Mouse (Mus musculus): ENCODE data around the gene Scn8a.
A peak's percentile ranks its signal among the peaks of the same experiment; 100 is the strongest.

Scn8a gene

DNA sequence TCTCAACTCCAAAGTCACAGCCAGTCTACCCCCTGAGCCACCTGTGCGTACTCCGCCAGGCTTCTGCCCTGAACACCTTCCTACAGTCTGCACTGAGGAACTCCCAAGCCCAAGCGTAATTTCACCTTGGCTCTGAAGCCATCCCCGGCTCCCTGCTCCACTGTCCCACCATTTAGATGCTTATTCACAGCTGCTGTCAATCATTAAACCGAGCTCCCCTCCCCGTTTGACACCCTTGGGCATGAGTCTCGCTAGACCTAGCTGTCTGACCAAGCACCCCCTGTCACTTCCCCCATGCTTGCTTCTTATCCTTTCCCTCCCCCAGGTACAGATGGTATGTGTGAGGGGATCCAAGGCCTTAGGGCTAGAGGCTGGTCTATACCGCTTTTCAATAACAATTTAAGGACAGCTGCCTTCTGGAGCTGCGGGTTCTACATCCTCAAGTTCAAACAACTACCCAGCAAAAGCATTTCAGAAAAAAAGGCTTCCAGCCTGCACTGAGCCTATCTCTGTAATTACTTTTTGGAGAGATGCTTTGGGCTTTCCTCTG, 200.1 kb downstream of the Scn8a start:
- DNase-seq (ENCODE audit: low read depth, low spot score) = no peak

GRCm38 (mm10) chr15:101070762-101071161, 201.1 kb downstream of the Scn8a start:
- DNase-seq (ENCODE audit: low read depth, low spot score) = no peak

DNA sequence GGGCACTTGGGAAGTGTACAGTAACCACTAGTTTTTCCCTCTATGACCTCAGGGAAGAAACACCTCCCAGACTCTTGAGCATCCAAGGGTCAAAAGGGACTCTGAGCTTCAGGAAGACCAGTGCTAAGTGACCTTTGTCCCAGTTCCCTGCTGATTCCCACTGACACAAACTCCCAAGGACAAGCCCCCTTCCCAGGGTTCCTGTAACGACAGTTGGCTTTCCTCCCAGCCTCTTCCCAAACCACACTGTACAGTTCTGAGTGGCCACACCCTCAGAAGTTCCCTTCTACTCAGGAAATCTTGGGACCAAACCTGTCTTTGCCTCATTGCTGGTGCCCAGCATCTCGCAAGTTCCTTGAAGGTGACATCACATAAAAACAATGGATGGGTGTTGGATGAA, 203.1 kb downstream of the Scn8a start:
- peak; percentile 42 for DNase-seq (ENCODE audit: low read depth, low spot score)

GRCm38 (mm10) chr15:101074067-101074466, 204.4 kb downstream of the Scn8a start:
- no peak for DNase-seq (ENCODE audit: low read depth, low spot score)

GRCm38 (mm10) chr15:101075150-101075549, 205.5 kb downstream of the Scn8a start:
- no peak for DNase-seq (ENCODE audit: low read depth, low spot score)

GRCm38 (mm10) chr15:101075656-101076055, 206.0 kb downstream of the Scn8a start:
- no peak for DNase-seq (ENCODE audit: low read depth, low spot score)

DNA sequence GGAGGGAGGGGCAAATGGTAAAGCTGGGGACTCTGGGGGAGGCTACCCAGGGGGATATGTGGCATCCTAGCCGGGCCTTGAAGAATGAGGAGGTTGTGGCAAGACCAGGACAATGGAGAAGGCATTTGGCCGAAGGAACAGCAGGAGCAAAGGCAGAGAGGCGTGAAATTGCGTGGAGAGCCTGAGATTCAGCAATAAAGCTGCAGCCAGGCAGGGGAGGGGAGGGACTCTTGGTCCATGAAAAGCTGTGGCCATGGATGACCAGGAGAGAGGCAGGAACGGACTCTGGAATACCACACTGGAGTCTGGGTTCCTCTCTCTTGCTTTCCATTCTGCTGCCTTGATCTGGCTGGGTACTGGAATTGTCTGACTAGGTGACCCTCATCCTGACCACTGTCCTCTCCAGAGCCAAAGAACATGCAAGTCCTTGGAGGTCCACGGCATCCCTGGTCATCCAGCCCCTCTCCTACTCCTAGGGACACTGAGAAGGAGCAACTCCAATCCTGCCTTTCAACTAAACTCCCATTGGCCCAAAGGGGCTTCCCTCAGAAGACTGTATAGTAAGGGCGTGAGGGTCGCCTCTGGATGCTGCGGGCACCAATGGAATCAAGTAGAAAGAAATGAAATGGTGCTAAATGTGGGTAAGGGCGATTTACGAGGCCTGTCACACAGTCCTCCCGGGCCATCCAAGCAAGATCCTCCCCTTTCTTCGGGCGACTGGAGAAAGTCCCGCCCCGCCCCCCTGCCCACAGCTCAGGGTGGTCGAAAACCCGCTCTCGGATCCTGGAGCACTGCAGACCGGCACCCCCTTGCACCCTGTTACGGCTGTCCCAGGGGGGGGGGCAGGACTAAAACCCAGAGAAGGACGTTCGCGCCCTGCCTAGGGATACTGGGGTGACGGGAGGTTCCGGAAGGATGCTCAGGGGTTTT, 206.7 kb downstream of the Scn8a start:
- no peak for DNase-seq (ENCODE audit: low read depth, low spot score)

DNA sequence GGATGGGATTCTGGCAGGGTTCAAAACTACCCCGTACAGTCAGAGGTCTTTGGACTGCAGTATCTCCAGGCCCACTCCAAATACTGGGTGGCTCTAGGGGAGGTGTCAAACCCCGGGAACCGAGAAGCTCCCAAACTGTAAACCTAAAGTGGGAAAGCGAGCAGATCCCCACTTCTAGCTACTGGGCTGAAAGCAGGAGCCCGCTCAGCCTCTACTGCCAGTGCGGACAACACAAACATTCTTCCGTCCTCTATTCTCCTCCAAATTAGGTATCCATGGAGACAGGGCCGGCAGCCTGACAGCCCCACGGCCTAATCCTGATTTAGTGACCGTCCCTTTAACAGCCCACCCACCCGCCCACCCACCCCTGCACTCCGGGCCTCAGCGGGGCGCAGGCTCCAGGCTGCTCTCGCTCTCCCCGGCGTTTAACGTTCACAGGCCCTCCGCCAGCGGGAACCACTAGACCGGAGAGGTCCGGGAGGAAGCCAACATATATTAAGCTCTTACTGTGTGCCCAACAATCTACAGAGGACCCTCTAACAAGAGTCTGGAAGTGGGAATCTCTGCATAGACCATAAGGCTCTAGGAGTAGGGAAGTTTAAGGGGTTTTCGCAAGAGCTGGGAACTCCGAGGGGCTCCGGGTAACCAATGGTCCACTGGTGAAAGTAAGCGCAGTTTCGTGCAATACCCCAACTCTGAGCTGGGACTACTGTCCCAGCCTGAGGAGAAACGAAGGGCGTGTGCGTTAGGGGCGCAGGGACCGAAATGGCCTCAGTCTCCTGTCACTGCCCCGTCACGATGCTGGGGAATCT, 207.5 kb downstream of the Scn8a start:
- DNase-seq (ENCODE audit: low read depth, low spot score) = no peak

DNA sequence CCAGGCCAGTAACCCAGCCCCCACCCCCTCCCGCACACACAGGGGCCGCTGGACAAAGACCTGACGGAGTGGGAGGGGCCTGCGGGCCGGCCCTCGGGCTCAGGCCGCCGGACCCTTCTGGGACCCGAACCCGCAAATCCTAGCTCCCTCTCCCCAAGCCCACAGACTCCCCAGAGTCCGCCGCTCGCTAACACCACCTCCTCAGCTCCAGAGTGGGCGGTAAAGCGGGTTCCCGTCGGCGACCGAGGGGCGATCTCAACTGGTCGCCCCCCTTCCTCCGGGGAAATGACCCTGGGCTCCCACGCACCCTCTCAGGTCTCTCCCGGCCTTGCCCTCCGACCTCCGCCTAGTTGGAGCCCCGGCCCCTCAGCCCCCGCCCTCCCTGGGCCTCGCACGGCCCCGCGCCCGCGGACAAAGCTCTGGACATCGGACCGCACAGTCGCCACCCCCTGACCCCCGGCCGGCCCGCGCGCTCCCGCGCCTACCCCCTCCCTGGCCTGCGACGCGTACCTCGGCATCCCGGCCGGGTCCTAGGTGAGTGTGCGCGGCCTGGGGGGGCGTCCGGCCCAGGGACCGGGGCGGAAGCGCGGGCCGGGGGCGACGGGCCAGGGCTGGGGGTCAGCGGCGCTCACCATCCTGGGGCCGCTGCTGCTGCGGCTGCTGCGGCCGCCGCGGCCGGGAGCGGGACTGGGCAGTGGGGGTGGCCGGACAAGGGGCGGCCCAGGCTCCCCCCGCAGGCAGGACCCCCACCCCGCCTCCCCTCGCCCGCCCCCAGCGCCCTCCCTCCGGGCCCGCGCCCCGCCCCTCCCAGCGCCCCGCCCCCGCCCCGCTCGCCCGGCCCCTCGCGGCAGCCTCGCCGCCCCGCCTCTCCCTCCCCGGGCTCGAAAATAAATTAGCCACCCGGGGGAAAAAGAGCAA, 208.4 kb downstream of the Scn8a start, which contains the start of gene Fignl2:
Gene Fignl2, minus strand, starts transcription at position 755 of the 918 bp plus-strand sequence.
- peak; percentile 43 for DNase-seq (ENCODE audit: low read depth, low spot score)

DNA sequence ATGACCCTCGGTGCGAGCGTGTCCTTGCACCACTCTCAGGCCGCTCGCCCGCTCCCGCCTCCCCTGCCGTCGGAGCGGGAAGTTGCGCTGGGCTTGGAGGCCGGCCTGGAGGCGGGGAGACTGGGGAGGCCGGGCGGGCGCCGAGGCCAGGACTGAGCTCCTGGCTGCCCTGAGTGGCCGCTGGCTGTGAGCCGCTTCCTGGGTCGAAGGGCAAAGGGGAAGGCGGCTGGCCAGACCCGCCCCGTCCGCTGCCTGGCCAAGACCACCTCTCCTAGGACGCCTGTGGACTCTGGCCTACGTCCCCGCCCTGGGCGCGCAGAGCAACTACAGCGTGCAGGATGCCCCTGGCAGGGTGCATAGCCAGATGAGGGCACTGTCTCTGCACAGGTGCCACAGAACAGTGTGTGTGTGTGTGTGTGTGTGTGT, 209.1 kb downstream of the Scn8a start:
- DNase-seq (ENCODE audit: low read depth, low spot score) = peak; percentile 72

DNA sequence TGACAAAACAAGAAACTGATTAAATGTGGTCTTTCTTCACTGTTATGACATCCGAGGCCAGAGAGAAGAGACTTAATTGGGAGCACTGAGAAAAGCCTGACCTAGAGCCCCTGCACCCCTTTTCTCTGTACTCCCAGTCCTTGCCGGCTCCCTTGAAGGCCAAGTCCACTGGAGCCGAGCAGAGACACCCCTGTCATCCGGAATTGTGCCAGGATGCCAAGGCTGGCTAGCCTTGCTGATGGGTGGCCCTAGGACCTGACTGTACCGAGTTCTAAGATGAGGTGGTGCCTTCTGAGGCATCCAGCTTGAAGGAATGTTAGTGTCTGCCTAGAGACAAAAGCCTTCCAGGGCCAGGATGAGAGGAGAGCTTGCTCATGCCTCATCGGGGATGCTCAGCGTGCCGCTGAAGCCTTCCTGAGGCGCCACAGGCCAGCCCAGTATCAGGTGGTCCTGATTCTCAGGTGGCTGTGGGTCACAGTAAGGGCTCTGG, 210.4 kb downstream of the Scn8a start:
- DNase-seq (ENCODE audit: low read depth, low spot score) = no peak

DNA sequence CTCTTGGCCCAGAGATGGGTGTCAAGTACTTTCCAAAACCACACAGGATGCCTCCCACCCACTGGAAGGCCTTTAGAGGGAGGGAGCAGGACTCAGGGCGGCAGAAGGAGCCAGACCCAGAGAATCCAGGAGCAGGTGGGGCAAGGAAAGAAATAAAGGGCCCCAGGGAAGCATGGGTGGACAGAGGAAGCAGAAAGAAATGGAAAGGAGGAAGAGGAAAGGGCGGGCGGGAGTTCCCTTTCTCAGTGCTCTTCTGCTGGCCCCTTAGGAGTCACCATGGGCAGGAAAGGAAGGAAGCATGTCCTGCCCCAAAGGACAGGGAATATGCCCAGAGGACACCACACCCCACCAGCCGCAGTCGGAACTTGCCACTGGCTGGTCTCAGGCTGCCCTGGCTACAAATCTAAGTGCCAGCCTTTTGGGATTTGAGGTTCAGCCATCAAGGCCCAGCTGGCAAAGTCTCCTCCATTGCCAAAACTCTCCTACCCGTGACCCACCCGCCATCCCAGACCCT, 211.4 kb downstream of the Scn8a start:
- DNase-seq (ENCODE audit: low read depth, low spot score) = no peak

DNA sequence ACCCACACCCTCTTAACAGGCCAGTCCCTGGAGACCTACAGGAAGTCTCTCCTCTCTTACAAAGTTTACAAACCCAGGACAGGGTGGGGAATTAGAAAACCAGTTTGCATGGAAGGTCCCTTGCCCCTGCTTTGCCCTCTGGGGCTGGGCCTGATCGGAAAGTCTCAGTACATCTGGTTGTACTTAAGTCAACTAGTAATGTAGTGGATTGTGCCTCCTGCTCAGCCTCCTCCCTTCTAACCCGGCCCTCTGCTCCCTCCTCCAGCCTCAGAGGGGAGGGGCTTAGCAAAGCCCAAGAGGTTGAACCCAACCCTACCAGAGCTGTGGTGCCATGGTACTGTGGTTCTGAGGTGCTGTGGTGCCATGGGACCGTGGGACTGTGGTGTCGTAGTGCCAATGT, 212.6 kb downstream of the Scn8a start:
- peak; percentile 54 for DNase-seq (ENCODE audit: low read depth, low spot score)

- DNase-seq (ENCODE audit: low read depth, low spot score) = no peak
Observed at GRCm38 (mm10) chr15:101084499-101084898, 214.8 kb downstream of the Scn8a start.

GRCm38 (mm10) chr15:101086451-101086850, 216.8 kb downstream of the Scn8a start:
- DNase-seq (ENCODE audit: low read depth, low spot score) = no peak

GRCm38 (mm10) chr15:101086956-101087355, 217.3 kb downstream of the Scn8a start:
- peak; percentile 84 for DNase-seq (ENCODE audit: low read depth, low spot score)

DNA sequence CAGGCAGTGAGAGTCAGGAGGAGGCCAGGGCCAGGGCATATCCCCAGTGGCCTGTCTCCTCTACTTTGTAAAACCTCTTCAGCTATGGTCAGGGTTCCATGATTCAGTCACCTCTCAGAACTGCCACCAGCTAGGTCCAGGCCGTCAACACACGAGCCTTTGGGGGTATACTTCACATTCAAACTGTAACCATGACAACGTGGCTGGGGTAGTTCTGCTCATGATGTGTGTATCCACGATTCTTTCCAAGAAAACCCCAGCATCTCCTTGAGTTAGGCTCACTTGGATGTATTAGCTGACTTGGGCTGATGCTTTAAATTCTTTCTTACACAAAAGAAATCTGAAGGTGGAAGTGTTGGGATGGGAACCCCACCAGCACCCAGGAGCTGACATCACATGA, 218.6 kb downstream of the Scn8a start:
- no peak for DNase-seq (ENCODE audit: low read depth, low spot score)

GRCm38 (mm10) chr15:101091551-101091950, 221.9 kb downstream of the Scn8a start:
- DNase-seq (ENCODE audit: low read depth, low spot score) = no peak

GRCm38 (mm10) chr15:101092121-101092828, 222.6 kb downstream of the Scn8a start:
- DNase-seq (ENCODE audit: low read depth, low spot score) = no peak

Measured in 3T3-L1 (cell line).